Mouse (Mus musculus): ENCODE results near the gene Mvb12b. TPM values are rescaled to one million over a fixed set of nuclear protein-coding genes. Genes with fewer than 3 reads are reported as not detected.

Gene Mvb12b
- polyA plus RNA-seq, 1 experiment from 2014 or later, result 12.4 TPM

DNA sequence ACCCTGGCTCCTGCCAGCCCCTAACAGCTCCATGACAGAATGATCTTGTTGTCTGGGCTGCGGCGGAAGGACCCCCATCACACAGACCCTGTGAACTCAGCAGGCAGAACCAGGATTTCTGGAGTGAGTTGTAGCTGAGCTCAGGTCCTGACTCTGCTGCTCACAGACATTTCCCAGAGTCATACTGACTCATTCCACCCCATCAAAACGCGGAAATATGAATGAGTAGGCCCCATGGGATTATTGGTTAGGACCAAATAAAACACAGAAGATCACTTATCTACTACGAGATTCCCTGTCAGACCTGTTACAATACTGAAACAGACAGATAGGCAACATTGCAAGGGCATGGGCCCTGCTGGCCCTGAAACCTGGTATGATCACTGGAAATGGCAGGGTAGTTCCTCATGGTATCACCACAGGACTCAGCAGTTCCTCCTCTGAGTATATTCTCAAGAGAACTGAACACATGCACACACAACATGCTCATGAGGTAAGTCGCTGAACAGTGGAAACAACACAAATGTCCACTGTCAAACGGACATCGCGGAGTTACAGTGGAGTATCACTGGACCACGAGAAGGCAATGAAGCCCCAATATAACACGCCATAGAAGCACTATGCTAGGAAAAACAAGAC is 40.4 kb downstream of the Mvb12b start:
- peaks cover 22% of the 10 kb centered on the region for H3K27me3 ChIP-seq (ENCODE audit: control insufficient read depth, insufficient read depth, low read length)
- peaks cover 36% of the 10 kb centered on the region for H3K4me1 ChIP-seq (ENCODE audit: control insufficient read depth, insufficient read depth, low read length)
- H3K27ac ChIP-seq (ENCODE audit: low read depth, low read length), result no peak overlapping the region
- H3K4me2 ChIP-seq, result no peak overlapping the region
- H3K9me3 ChIP-seq (replicated peaks; ENCODE audit: control insufficient read depth, low read length), result no peaks in the 10 kb centered on the region
- H3K4me3 ChIP-seq (ENCODE audit: low read depth, low read length), result no peak overlapping the region
- H3K36me3 ChIP-seq (ENCODE audit: control insufficient read depth, insufficient read depth, low read length), result no peaks in the 10 kb centered on the region
- H3K9ac ChIP-seq (ENCODE audit: low read depth, low read length), result no peak overlapping the region
- 84% methylated on average over 11 of the region's 11 CpGs for WGBS (ENCODE audit: insufficient replicate concordance)
- ATAC-seq (replicated peaks; ENCODE audit: insufficient number of reproducible peaks, low FRiP score, low TSS enrichment), result no peak

DNA sequence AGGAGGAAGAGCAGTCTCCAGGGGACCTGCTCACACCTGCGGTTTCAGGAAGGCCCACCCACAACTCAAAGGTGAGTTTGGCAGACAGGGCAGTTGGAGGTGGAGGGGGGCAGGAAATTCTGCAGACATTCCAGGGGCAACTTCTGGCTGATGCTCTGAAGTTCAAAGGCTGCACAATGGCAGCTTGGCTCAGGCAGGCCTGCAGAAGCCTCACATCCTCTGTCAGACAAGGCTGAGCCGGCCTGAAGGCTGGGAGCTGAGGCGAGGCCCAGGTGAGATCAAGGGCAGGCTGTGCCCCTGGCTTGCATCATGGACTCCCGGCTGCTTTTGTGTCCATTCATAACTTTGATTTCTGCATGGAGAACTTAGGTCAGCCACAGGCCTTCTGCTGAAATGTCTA is 41.1 kb downstream of the Mvb12b start:
- Histone ChIP-seq H3K4me2 (no peak overlapping the region), H3K36me3 (ENCODE audit: control insufficient read depth, insufficient read depth, low read length) (no peaks in the 10 kb centered on the region), H3K4me3 (ENCODE audit: low read depth, low read length) (no peak overlapping the region), H3K27ac (ENCODE audit: low read depth, low read length) (no peak overlapping the region), H3K4me1 (ENCODE audit: control insufficient read depth, insufficient read depth, low read length) (peaks cover 41% of the 10 kb centered on the region), H3K27me3 (ENCODE audit: control insufficient read depth, insufficient read depth, low read length) (peaks cover 27% of the 10 kb centered on the region), H3K9me3 (replicated peaks; ENCODE audit: control insufficient read depth, low read length) (no peaks in the 10 kb centered on the region), H3K9ac (ENCODE audit: low read depth, low read length) (no peak overlapping the region)
- 48% methylated on average over 4 of the region's 4 CpGs for WGBS (ENCODE audit: insufficient replicate concordance)
- ATAC-seq (replicated peaks; ENCODE audit: insufficient number of reproducible peaks, low FRiP score, low TSS enrichment), result no peak

DNA sequence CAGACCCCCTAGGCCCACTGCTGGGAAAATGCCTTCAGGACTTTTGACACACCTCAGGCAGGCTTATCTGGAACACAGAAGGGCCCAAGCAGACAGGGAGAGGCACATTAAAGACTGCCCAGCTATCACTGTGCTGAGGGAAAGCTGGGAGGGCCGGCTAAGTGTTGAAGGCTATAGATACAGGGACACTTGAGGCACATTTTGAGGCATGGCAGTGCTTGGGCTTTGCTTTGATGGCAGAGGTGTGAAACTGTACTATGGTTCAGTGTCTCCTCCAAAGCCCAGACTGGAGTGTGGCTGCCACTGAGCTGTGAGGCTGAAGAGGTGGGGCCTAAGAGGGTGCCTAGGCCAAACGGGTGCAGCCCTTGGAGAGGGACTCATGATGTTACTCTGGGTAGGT is 44.1 kb downstream of the Mvb12b start:
- peaks cover 35% of the 10 kb centered on the region for H3K27me3 ChIP-seq (ENCODE audit: control insufficient read depth, insufficient read depth, low read length)
- no peak overlapping the region for H3K4me2 ChIP-seq
- H3K36me3 ChIP-seq (ENCODE audit: control insufficient read depth, insufficient read depth, low read length), result no peaks in the 10 kb centered on the region
- H3K4me1 ChIP-seq (ENCODE audit: control insufficient read depth, insufficient read depth, low read length), result peaks cover 50% of the 10 kb centered on the region
- WGBS (ENCODE audit: insufficient replicate concordance), result 19% methylated on average over 2 of the region's 2 CpGs
- H3K4me3 ChIP-seq (ENCODE audit: low read depth, low read length), result no peak overlapping the region
- no peak overlapping the region for H3K9ac ChIP-seq (ENCODE audit: low read depth, low read length)
- H3K9me3 ChIP-seq (replicated peaks; ENCODE audit: control insufficient read depth, low read length), result no peaks in the 10 kb centered on the region
- peak overlapping the region; percentile 73 for H3K27ac ChIP-seq (ENCODE audit: low read depth, low read length)
- ATAC-seq (replicated peaks; ENCODE audit: insufficient number of reproducible peaks, low FRiP score, low TSS enrichment), result peak; percentile 86

DNA sequence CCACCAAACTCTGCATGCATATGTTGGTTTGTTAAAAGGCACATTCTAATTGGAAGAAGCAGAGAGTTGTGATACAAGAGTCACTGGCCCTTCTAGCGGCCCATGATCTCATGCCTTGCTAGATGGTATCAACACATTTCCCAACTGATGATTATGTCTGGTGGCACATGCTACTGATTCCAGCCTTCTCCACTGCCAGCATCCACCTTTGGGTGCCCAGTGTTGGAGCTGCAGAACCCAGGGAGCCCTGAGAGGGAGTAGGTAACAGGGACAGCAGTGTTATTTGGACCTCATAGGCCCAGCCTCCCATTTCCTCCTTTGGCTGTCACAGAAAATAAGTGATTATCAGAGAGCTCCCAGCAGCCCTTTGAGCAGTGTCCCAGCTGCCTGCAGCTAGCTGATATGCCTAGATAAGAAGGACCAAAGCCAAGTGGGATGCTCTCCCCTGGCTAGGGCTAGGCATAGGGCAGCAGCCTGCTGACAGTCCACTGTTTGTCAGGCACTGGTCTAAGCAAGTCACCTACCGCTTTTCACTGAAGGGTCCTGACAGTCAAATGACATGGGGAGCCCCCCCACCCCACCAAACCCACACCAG is 44.7 kb downstream of the Mvb12b start:
- peaks cover 55% of the 10 kb centered on the region for H3K4me1 ChIP-seq (ENCODE audit: control insufficient read depth, insufficient read depth, low read length)
- no peak overlapping the region for H3K4me3 ChIP-seq (ENCODE audit: low read depth, low read length)
- 0 out of 2 replicates have a peak overlapping the region, but pooled peaks have one; percentile 14 for H3K4me2 ChIP-seq
- H3K9me3 ChIP-seq (replicated peaks; ENCODE audit: control insufficient read depth, low read length), result no peaks in the 10 kb centered on the region
- ATAC-seq (replicated peaks; ENCODE audit: insufficient number of reproducible peaks, low FRiP score, low TSS enrichment), result peak; percentile 99
- 42% methylated on average over 2 of the region's 2 CpGs for WGBS (ENCODE audit: insufficient replicate concordance)
- no peak overlapping the region for H3K9ac ChIP-seq (ENCODE audit: low read depth, low read length)
- H3K27ac ChIP-seq (ENCODE audit: low read depth, low read length), result peak overlapping the region; percentile 73
- no peaks in the 10 kb centered on the region for H3K36me3 ChIP-seq (ENCODE audit: control insufficient read depth, insufficient read depth, low read length)
- H3K27me3 ChIP-seq (ENCODE audit: control insufficient read depth, insufficient read depth, low read length), result peaks cover 33% of the 10 kb centered on the region

DNA sequence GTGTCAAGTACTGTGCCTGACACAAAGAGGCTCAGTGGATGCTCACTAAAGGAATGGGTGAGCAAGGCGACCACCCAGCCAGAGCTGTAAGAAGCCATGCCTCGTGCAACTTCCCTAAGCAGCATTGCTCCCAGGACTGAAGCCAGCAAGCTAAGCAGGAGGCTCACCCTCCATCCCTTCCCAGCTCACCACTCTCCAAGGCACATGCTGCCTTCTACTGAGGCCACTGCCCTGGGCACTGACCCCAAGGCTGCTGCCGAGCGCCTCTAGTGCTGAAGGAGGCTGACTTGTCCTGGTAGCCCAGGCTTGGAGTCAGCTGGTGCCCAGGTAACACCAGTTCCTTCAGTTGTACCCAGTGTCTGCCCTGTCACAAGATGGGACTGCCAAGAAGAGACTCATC is 45.8 kb downstream of the Mvb12b start:
- peaks cover 31% of the 10 kb centered on the region for H3K27me3 ChIP-seq (ENCODE audit: control insufficient read depth, insufficient read depth, low read length)
- WGBS (ENCODE audit: insufficient replicate concordance), result 83% methylated on average over 4 of the region's 4 CpGs
- no peak overlapping the region for H3K4me2 ChIP-seq
- H3K27ac ChIP-seq (ENCODE audit: low read depth, low read length), result peak overlapping the region; percentile 73
- no peak overlapping the region; the same call in 1 of the 2 replicates for H3K9ac ChIP-seq (ENCODE audit: low read depth, low read length)
- no peaks in the 10 kb centered on the region for H3K9me3 ChIP-seq (replicated peaks; ENCODE audit: control insufficient read depth, low read length)
- H3K36me3 ChIP-seq (ENCODE audit: control insufficient read depth, insufficient read depth, low read length), result no peaks in the 10 kb centered on the region
- peaks cover 52% of the 10 kb centered on the region for H3K4me1 ChIP-seq (ENCODE audit: control insufficient read depth, insufficient read depth, low read length)
- no peak for ATAC-seq (replicated peaks; ENCODE audit: insufficient number of reproducible peaks, low FRiP score, low TSS enrichment)
- H3K4me3 ChIP-seq (ENCODE audit: low read depth, low read length), result no peak overlapping the region

DNA sequence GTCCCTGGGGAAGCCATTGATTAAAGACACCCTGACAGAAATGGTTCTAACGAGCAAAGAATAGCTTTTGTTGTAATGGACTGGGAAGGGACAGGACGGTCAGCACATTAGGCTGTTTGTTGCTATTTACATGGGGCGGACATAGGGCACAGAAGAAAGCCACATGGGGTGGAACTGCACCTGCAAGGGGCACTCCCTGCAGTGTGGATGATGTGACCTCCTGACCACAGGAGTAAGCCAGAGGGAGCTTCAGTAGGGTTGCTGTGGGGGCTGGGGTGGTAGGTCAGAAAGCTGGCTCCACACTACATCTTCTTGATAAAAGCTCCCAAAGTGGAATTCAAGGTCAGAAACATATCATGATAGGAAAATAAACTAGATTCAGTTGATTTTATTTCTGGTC is 47.3 kb downstream of the Mvb12b start:
- Histone ChIP-seq H3K4me2 (no peak overlapping the region), H3K9me3 (replicated peaks; ENCODE audit: control insufficient read depth, low read length) (no peaks in the 10 kb centered on the region), H3K4me3 (ENCODE audit: low read depth, low read length) (no peak overlapping the region), H3K9ac (ENCODE audit: low read depth, low read length) (no peak overlapping the region), H3K27me3 (ENCODE audit: control insufficient read depth, insufficient read depth, low read length) (peaks cover 25% of the 10 kb centered on the region), H3K4me1 (ENCODE audit: control insufficient read depth, insufficient read depth, low read length) (peaks cover 47% of the 10 kb centered on the region), H3K27ac (ENCODE audit: low read depth, low read length) (no peak overlapping the region), H3K36me3 (ENCODE audit: control insufficient read depth, insufficient read depth, low read length) (no peaks in the 10 kb centered on the region)
- 79% methylated on average over 3 of the region's 3 CpGs for WGBS (ENCODE audit: insufficient replicate concordance)
- no peak for ATAC-seq (replicated peaks; ENCODE audit: insufficient number of reproducible peaks, low FRiP score, low TSS enrichment)

DNA sequence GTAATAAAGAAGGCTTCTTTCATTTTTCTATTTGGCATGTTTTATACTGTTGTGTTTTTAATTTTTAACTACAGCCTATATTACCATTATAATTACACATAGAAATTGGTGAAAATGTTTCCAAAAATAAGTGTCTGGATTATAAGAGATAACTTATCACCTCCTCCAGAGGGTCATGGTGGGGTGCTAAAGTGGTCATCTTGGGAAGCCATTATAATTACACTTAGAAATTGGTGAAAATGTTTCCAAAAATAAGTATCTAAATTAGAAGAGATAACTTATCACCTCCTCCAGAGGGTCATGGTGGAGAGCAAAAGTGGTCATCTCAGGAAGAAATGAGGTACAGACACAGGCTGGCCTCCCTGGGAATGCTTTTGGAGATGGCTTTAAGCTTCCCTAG is 48.5 kb downstream of the Mvb12b start:
- Histone ChIP-seq H3K9ac (ENCODE audit: low read depth, low read length) (no peak overlapping the region), H3K9me3 (replicated peaks; ENCODE audit: control insufficient read depth, low read length) (no peaks in the 10 kb centered on the region), H3K4me3 (ENCODE audit: low read depth, low read length) (no peak overlapping the region), H3K27ac (ENCODE audit: low read depth, low read length) (no peak overlapping the region), H3K4me2 (no peak overlapping the region), H3K4me1 (ENCODE audit: control insufficient read depth, insufficient read depth, low read length) (peaks cover 38% of the 10 kb centered on the region), H3K27me3 (ENCODE audit: control insufficient read depth, insufficient read depth, low read length) (peaks cover 31% of the 10 kb centered on the region), H3K36me3 (ENCODE audit: control insufficient read depth, insufficient read depth, low read length) (no peaks in the 10 kb centered on the region)
- no peak for ATAC-seq (replicated peaks; ENCODE audit: insufficient number of reproducible peaks, low FRiP score, low TSS enrichment)

DNA sequence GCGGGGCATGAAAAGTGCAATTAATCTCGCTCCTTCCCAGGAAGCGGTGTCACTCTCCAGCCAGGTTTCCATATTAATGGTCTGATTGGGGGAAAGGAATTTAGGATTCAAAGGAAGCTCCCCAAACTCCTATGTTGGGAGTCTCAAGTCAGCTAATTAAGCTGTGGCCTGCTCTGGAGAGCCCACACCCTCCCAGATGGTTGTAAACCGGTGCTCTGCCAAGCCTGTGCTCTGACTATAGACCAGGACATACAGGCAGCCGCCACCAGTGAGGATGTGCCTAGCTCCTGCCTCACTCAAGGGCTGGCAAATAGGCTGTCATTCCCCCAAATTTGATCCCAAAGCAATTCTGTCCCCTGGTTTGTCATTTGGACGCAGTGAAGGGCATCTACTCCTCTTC is 50.4 kb downstream of the Mvb12b start:
- Histone ChIP-seq H3K9me3 (replicated peaks; ENCODE audit: control insufficient read depth, low read length) (no peaks in the 10 kb centered on the region), H3K4me1 (ENCODE audit: control insufficient read depth, insufficient read depth, low read length) (peaks cover 20% of the 10 kb centered on the region), H3K27ac (ENCODE audit: low read depth, low read length) (no peak overlapping the region), H3K4me3 (ENCODE audit: low read depth, low read length) (no peak overlapping the region), H3K36me3 (ENCODE audit: control insufficient read depth, insufficient read depth, low read length) (no peaks in the 10 kb centered on the region), H3K4me2 (no peak overlapping the region), H3K27me3 (ENCODE audit: control insufficient read depth, insufficient read depth, low read length) (peaks cover 31% of the 10 kb centered on the region), H3K9ac (ENCODE audit: low read depth, low read length) (no peak overlapping the region)
- no peak for ATAC-seq (replicated peaks; ENCODE audit: insufficient number of reproducible peaks, low FRiP score, low TSS enrichment)
- 83% methylated on average over 6 of the region's 6 CpGs for WGBS (ENCODE audit: insufficient replicate concordance)

DNA sequence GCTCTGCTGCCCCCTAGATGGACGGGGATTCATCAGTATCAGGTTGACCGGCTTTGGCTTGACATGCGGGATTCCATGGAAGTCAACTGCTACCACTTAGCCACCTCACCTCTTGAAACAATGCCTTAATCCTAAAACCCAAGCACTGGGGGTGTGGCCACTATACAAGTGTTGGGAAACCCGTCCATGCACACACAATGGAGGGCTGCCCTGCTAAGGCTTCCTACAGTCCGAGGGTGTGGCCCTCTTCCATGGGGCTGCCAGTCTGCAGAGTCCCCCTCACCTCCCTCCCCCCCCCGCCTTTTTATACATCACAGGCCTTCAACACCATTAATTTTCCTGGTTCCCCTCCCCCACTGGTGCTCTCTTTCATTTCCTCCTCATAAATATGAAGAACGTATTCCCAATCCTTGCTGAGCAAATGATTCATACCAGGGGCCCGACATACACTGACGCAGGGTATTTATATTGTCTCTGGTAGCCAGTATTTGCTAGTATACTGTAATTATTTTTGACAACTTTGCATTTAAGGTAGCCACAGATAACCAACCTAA is 51.0 kb downstream of the Mvb12b start:
- peaks cover 16% of the 10 kb centered on the region for H3K4me1 ChIP-seq (ENCODE audit: control insufficient read depth, insufficient read depth, low read length)
- peaks cover 27% of the 10 kb centered on the region for H3K27me3 ChIP-seq (ENCODE audit: control insufficient read depth, insufficient read depth, low read length)
- no peak overlapping the region for H3K4me2 ChIP-seq
- no peak overlapping the region for H3K27ac ChIP-seq (ENCODE audit: low read depth, low read length)
- no peaks in the 10 kb centered on the region for H3K36me3 ChIP-seq (ENCODE audit: control insufficient read depth, insufficient read depth, low read length)
- H3K9me3 ChIP-seq (replicated peaks; ENCODE audit: control insufficient read depth, low read length), result no peaks in the 10 kb centered on the region
- WGBS (ENCODE audit: insufficient replicate concordance), result 84% methylated on average over 9 of the region's 9 CpGs
- no peak for ATAC-seq (replicated peaks; ENCODE audit: insufficient number of reproducible peaks, low FRiP score, low TSS enrichment)
- no peak overlapping the region for H3K9ac ChIP-seq (ENCODE audit: low read depth, low read length)
- no peak overlapping the region for H3K4me3 ChIP-seq (ENCODE audit: low read depth, low read length)

All from heart, embryonic 11.5 days (tissue).